Mouse (Mus musculus) ovary, postnatal 36 days (tissue): Measurements from ENCODE around the gene Ndufaf5.
"Not testable (repeated sequence)": the region's sequence is repeated elsewhere in the genome, so short reads cannot be mapped to it uniquely, and the experiment has no call there.

ENCODE experiments used
- DNase-seq: peaks from one replicate; pipeline ENCODE4 v3.0.0; 2022; ENCODE audit warnings: low spot score, mixed read lengths

The Ndufaf5 gene

DNA sequence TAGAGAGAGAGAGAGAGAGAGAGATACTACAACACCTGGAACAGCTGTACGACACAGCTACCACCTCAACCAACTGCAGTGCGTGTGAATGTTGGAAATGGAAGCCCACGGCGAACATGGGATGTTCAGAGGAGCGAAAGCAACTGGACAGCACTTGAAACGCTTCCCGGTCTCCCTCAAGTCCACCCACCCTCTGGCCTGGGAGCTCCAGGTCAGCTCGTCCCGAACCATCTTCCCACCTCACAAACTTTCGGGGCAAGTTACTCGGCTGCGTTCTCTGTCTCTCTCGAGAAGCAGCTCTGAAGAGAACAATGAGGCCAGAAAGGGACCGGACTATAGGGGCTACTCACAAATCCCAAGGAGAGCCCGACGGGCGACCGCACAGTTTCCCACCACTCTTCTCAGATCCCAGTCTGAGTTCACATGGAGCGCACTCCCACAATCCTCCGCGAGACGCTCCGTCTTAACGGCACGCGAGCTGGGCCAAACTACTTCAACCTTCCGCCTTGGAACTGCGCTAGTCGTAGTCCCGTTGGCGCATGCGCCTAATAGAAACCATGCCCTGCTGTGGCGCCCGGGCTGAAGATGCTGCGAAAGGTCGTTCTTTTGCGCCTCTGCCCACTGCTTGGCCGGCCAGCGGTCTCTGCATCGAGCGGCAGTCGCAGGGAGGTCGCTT lies at the start of gene Ndufaf5, which contains the start of gene Esf1:
TSS of gene Ndufaf5 (plus strand) at position 523 of the 676 bp plus-strand sequence.
TSS of gene Esf1 (minus strand) at position 438 of the 676 bp plus-strand sequence.
- DNase-seq: peak; percentile 96

DNA sequence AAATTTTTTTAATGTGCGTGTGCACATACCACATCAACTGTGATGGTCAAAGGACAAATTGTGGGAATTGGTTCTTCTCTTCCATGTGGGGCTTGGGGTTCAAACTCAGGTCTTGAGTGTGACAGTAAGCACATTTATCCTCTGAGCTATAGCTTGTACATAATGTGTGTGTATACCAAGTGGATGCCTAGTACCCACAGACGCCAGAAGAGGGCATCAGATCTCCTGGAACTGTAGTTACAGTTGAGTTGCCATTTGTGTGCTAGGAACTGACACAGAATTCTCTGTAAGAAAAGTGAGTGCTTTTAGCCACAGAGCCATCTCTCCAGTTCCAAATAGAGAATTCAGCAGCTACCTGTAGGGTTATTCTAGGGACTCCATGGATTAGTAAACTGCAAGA lies 44.9 kb upstream of the Ndufaf5 start:
- no peak for DNase-seq

DNA sequence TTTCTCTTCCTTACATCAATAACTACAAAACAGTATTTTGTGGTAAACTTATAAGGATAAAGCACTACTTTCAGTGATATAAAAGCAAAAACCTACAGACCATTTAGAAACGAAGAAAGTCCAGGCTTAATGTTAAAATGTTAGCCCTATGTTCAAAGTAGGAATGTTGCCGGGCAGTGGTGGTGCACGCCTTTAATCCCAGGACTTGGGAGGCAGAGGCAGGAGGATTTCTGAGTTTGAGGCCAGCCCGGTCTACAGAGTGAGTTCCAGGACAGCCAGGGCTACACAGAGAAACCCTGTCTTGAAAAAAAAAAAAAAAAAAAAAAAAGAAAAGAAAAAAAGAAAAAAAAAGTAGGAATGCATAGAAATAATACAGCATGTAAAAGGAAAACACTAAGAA lies 18.7 kb upstream of the Ndufaf5 start, which contains the start of gene Gm17374:
TSS of gene Gm17374 (plus strand) at position 301 of the 400 bp plus-strand sequence.
- DNase-seq: not testable (repeated sequence)

DNA sequence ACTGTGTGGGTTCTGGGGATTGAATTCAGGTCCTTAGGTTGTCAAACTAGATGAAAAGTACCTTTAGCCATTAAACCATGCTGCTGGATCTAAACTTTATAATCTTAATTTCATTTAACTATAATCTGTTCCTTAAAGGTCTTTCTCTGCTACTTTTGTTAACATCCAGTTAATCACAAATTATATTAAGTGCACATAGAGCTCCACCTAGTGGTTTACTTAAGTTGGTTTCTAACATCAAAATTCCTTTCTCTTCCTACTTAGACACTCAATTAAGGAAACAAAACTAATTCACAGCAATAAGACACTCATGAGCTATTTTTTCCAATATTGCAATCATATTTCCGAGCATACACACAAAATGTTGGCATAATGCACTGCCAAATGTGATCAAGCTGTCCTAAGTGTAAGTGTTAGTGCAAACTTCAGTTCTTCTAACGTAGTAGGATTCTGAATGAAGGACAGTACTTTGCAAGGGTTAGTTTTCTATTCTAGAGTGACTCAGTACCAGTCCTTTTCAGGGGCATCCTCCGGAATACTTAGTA lies 11.2 kb upstream of the Ndufaf5 start:
- DNase-seq: no peak

DNA sequence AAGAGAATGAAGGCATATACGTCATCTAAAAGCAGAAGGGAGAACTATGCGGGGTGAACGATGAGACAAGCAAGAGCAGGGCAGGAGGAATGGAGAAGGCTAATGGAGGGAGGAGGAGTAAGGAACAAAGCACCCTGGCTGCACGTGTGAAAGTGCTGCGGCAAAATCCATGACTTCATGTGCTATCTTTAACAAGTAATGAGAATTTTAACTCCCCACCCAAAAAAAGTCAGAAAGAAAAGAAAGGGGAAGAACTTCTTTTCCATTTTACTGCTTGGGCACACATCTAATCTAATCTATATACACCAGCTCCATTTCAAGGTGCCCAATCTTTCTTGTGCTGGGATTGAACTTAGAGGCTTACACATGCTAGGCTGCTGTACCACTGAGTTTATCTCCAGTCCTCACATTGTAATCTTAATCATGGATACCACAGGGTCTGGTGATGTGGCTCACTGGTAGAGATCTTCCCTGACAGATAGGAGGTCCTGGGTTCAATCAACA lies 7.0 kb upstream of the Ndufaf5 start:
- DNase-seq: no peak

DNA sequence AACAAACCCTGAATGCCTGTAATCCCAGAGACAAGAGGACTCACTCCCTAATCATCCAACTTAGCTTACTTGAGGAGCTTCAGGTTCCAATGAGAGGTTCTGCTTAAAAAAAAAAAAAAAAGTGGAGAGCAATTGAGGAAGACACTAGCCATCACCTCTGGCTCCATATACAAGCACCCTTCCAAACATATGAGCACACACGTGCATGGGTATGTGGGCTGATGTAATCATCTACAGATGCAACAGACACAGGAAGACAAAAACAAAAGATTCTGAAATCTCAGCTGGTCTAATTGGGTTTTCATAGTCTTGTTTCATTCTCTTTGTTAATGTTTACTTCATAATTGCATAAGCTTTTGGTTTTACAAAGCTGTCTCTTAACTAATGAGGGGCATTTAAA lies 1.4 kb upstream of the Ndufaf5 start:
- DNase-seq: no peak

DNA sequence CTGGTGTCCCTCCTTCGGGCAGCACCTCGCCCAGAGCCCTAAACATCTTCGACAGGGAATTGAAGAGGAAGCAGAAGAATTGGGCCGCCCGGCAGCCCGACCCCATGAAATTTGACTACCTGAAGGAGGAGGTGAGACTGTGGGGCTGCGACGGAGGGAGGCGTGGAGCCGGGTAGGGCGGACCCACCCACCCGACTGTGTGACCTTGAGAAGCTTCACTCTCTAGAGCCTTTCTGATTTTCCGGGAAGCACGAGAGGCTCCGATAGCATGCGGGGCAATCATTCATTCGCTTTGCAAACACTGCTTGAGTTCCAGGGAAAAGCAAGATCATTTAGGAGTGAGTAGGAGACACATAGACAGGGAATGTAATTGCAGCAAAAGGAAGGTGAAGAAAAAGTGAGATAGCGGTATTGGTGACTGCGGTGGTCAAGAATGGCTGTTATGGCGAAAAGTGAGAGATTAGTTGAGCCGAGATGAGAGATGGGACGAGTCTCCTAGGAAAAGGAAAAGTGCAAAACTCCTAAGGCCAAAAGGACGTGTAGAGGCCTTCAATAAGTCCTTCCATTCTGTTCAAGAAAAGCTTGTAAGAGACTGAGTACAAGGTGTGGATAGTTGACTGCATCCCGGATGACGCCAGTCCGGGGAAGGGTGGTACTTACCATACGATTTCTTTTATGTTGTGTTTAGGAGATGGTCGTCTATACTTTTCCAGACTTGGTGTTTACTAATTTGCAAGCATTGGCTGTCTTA lies 529 bp downstream of the Ndufaf5 start:
- no peak for DNase-seq

DNA sequence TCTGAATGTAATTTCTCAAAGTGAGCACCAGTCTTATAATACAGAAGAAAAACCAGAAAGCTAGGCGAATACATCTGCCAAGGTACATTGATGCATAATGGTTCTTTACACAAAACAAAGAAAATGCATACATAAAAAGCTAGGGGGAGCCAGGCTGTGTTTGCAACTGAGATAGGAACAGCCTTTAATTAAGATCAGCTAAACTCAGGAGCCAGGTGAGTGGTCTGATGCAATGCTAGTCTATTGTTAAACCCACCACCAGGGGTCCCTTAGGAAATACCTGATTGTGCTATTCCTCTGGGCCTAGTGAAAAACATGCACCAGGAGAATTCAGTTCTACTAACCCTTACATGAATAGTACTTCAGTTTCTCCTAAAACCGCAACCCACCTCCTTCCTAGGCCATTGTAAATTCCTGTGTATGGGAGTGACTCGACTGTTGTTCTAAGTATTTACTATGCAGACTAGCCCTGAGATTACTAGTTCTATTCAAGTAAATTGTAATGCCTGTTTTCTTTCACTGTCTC lies 15.3 kb downstream of the Ndufaf5 start:
- DNase-seq: not testable (repeated sequence)

DNA sequence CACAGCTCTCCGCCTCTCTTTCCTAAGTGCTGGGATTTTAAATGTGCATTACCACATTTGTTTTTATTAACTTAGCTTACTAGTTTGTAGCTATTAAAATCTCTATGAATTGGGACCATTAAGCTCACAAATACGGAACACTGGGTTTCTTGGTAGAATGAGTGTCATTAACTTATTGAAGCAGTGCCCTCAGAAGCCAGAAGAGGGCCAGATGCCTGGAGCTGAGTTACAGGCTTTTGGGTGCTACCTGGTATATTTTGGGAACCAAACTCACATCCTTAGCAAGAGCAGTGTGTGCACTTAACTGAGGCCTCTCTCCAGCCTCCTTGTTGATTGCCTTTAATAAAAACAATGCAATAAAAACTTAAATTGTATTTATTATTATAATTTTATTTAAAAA lies 30.3 kb downstream of the Ndufaf5 start:
- no peak for DNase-seq

DNA sequence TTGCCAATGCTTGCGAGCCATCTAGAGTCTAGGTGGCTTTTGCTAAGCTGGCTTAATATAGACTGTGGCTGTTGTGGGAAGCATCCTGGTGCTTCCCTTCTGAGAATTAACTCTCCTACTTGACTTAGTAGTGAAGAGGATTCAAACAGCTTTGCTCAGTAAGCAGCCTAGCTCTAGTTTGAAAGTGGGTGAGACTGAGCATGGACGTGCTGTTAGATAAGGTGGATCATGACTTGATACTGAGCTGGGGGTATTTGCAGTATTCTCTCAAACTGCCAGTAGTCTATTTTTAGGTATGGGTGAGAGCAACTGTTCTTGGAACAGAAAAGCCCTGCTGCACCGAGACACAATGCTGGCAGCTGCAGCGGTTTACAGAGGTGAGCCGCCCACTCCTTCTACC lies 32.1 kb downstream of the Ndufaf5 start:
- DNase-seq: no peak

DNA sequence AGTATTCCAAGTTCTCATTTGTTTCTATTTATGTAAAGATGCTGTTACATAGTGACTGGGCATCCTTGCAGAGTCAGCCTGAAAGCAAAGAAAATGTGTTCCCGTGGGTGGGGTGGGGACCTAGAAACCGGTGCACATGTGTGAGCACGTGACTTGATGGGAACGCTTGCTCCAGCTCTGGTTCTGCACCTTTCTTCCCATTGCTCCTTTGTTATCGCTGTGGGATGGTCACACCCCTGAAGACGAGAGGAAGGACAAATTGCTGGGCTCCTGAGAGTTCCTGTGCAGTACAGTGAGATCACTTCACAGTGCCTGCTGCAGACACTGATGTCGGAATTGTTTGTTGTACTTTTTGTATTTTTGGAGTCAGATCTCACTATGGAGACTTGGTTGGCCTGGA lies 33.3 kb downstream of the Ndufaf5 start:
- no peak for DNase-seq

DNA sequence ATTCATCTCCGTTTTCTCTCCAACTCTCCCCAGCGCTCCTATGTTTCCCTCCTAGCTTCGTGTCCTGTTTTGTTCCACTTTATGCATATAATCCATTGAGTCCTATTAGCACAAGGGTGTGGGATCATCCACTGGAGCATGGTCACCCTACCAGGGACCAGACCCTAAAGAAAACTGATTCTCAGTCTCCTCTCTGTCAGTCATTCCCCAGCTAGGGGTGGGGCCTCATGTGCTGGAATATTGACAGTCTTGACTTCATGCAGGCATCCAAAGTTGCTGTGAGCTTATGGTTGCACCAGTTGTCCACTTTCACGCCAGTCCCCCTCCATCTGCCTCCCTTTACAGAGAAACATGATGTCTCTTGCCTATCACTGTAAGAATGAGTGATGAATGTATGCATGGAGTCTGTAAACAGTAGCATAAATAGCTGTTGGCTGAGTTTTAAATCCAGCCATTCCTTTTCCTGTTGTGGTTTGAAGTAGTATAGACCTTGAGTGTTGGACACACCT lies 44.1 kb downstream of the Ndufaf5 start:
- no peak for DNase-seq

DNA sequence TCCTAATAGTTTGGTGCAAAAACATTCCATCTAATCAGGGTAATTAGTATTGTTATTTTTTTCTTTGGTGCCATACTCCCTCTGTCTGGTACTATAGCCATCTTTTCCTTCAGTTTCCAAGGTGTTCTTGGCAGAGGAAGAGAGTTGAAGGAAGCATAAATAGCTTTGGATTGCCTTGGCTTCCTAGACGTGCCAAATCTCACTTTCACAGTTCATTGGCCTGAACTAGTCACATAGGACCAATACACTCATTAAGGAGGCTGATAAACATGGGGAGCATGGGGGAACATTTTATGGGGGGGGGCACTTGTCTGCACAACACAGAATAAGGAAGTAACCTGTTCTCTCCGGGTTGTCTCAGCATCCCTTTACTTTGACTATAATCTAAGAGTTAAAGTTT lies 45.0 kb downstream of the Ndufaf5 start:
- no peak for DNase-seq

DNA sequence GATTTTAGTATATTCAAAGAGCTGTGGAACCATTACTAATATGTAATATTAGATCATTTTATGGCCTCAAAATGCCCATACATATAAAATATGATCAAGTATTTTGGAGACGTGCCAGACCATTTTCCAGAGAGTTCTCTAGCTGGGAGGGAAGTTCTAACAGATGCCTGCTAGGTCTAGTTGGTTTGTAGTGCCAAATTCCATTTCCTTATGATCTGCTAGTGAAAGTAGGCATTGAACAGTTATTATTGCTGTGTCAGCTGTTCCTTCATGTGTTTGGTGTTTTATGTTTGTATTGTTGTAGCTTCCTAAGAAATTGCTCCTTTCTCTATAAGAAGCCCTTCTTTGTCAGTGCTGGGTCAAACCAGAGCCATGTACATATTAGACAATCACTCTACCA lies 45.5 kb downstream of the Ndufaf5 start:
- no peak for DNase-seq

DNA sequence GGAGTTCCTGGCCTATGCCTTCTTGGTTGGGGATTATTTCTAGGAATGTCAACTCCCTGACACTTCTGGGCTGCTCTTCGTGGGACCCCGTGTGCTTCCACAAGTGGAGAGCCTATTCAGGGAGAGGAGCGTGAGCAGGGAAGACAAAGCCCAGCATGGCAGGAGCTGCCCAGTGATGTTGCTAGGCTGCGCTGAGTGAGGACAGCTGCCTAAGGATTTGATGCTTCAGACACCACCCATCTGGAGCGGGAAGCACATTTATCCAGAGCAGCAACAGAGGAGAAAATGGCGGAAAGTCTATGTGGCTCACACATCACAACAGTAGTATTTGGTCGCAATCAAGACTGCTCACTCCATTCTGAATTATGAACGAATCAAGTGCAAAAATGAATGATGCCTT lies 49.9 kb downstream of the Ndufaf5 start:
- no peak for DNase-seq

DNA sequence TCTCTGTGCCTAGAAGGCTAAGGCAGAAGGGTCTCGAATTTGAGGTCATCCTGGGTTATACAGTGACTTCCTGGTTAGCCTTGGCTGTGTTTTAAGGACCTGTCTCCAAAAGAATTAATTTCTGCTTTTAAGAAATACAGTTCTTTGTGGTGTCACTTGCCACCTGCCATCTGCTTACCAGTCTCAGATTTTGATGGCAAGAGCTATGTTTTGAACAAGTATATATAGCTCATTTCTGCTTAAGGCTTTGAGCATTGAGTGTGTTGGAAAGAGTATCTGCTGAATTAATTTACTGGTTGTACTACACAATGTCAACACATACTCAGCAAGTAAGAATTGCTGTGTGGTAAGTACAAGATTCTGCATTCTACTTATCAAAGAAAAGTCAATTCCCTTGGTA lies 59.8 kb downstream of the Ndufaf5 start:
- no peak for DNase-seq

DNA sequence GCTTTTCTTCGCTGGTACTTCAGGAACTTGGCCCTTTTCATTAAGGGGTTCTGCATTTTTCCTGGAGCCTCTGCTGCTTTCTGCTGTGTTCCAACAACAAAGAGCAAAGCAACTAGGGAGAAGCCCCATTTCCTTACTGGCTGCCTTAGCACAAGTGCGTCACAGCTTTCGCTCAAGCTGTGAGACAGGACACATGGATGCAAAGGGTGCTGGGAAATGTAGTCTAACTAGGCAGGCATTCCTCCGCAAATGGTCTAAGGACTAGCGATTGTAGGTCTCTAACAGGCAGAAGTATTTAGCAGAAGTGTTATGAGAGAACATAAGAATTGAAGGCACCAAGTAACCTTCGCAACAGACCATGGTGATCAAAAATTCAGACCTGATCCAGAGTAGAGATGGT lies 66.8 kb downstream of the Ndufaf5 start:
- DNase-seq: no peak

DNA sequence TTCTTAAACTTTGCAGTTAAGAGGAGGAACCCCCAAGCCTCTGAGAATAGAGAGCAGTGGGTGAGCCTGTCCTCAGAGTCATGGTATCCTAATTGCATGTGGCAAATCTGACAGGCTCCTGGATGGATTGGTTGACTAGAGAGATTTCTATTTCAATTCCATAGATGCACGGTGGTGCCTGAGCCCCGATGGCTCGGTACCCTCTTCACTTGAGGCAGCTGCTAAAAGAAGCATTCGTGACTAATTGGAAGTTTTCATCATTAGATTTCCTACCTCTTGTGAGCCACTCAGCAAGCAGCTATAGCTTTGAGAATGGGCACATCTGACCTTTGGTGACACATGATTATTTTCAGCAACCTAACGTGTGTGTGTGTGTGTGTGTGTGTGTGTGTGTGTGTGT lies 71.9 kb downstream of the Ndufaf5 start:
- DNase-seq: no peak

DNA sequence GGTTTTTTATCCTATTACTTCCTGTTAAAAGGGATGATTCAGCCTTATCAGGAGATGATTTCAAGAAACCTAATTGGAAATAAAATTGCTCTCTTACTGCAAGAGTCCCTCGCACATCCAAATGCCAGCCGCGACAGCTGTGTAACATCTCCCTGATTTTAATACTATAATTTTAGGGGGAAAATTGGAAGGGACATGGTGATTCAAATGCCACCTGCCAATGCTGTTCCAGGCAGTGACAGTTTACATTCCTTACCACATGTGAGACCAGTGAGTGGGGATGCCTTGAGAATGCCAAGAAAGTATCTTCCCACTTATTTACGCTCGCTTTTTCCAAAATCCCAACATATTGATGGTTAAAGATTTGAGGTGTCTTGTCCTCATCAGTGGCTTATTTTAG lies 72.7 kb downstream of the Ndufaf5 start:
- DNase-seq: no peak
